Mouse (Mus musculus): ENCODE measurements around the gene Tasp1. TPM values are rescaled to one million over a fixed set of nuclear protein-coding genes. Genes with fewer than 3 reads are reported as not detected.
"Not testable (repeated sequence)": the region's sequence is repeated elsewhere in the genome, so short reads cannot be mapped to it uniquely, and the experiment has no call there.

The Tasp1 gene
- total RNA-seq, 2 experiments from 2014 or later: 9.5 to 11.1 TPM

GRCm38 (mm10) chr2:140058125-140058524 is 8.5 kb downstream of the Tasp1 start:
- DNase-seq: no peak

DNA sequence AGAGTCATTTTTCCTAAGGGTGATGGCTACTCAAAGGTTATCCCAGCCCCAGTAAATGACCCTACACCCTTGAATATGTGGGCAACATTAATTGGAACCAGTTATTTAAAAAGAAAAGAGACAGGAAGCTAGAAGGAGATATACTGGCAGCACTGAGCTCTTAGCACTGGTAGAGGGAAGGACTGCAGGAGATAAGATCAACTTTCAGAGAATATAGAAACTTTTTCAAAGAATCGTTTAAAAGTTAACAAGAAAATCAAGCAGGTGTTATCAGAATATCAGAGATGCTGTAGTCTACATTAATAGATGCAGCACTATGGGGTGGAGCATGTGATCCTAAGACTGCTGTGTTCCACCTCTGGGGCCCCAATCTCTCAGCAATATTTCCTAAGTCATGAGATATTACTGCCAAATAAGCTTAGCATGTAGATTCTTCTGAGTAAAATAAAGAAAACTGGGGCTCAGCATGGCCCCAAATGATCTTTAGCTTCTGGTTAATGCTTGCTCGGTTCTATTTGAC is 14.9 kb downstream of the Tasp1 start:
- no peak for DNase-seq

GRCm38 (mm10) chr2:140042522-140043131 is 24.0 kb downstream of the Tasp1 start:
- no peak for DNase-seq

DNA sequence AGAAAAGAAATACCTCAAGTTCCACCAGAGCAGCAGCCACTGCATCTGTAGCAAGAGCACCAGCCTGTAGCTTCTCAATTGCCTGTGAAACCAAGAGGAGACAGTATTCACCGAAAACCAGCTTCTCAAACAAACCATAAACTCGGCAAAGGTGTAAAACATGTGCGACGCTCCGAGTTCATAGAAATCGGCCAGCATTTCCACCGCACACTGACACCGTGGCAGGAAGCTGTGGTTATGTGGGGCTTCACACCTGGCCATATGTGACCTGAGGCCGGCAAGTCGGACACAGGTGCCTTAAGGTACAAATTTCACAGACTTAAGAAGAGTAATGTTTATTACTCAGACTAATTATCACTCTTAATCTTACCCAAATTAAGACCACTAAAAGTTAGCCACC is 24.5 kb downstream of the Tasp1 start:
- DNase-seq: no peak

GRCm38 (mm10) chr2:140037459-140037858 is 29.1 kb downstream of the Tasp1 start:
- DNase-seq: no peak

- DNase-seq: no peak
Measured at GRCm38 (mm10) chr2:140036854-140037253, 29.8 kb downstream of the Tasp1 start.

DNA sequence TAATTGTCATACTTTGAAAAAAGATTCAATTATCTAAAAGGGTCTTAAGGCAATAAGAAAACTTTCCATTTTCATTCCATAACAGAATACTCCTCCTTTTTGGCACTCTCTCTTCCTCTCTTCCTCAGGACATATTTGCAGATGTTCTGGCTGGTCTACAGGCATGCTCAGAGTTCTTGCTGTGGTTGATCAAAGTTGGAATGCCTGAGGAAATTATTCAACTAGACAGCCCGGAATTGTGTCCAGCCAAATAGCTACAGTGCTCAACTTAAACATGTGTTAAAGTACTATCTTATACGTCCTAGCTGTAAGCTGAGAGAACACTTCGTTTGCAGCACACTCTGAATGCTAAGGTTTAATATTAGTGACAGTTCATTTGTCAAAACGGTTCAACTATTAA is 41.7 kb downstream of the Tasp1 start:
- no peak for DNase-seq

- no peak for DNase-seq
Measured at GRCm38 (mm10) chr2:140007406-140007805, 59.2 kb downstream of the Tasp1 start.

DNA sequence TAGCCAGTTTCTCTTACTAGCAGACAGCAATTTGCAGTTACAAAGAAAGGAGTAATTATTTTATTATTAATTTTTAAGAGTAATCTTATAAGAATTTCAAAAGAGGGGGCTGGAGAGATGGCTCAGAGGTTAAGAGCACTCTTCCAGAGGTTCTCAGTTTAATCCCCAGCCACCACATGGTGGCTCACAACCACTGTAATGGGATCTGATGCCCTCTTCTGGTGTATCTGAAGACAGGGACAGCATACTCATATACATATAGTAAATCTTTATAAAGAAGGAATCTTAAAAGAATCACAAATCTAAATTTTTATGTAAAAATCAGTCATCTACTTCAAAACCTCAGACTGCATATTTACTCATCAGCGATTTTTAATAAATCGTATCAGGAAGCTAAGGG is 68.4 kb downstream of the Tasp1 start:
- no peak for DNase-seq

DNA sequence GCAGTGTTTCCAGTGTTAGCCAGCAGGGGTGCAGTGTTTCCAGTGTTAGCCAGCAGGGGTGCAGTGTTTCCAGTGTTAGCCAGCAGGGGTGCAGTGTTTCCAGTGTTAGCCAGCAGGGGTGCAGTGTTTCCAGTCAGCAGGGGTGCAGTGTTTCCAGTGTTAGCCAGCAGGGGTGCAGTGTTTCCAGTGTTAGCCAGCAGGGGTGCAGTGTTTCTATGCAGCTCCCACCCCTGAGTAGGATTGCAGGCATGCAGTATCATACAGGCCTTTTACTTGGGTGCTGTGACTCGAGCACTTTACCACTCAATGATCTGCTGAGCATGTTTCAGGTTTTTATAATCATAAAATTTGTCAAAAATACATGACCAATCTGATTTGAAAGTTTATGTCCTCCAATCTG is 76.7 kb downstream of the Tasp1 start:
- DNase-seq: not testable (repeated sequence)

DNA sequence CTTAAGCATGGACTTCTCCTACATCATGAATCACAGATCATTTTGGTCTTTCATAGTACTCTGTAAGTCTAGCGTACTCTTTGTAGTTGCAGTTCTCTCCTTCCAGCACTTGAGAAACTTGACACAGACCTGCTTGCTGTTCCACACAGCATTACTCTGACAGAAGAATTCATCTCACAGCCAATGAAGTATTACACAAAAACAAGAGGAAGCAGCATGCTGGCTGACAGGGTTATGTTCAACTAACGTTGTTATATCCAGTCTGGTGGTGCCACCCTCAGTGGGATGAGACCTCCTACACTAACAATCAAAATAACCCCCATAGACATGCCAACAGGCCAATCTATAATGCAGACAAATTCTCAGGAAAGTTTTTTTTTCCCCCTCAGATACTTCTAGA is 99.2 kb downstream of the Tasp1 start:
- no peak for DNase-seq

DNA sequence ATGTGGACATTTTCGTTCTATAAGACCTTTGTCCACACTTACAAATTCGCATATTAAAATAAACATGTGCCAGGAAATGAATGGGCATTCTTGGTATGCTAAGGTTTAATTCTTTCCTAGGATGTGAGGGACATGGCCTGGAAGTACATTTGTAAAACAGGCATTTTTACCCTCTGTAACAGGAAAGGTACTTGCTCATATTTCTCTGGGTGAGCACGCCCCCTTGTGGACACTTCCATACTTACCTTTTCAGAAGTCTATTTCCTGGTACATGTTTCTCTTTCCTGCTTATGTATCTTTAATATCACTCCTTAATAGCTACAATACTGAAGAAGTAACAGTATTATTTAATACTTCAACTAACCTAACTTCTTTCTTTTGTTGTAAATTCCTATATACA is 100.3 kb downstream of the Tasp1 start:
- peak; percentile 77 for DNase-seq

GRCm38 (mm10) chr2:139948843-139949242 is 117.8 kb downstream of the Tasp1 start:
- DNase-seq: no peak

DNA sequence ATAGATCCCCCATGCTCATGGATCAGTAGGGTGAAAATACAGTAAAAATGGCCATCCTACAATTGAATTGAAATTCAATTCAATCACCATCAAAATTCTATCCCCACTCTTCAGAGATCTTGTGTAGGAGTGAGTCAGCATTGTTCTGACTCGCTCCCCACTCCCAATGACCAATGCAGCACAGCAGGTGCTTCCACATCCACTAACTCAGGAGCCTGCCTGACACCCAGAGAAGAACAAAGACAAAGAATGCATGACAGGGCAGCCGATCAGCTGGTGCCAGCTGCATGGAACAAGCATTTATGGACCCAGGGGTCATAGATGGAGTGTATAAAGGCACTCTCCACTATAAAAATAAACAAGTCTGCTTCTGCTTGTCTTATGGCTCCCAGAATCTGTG is 129.0 kb downstream of the Tasp1 start:
- no peak for DNase-seq

DNA sequence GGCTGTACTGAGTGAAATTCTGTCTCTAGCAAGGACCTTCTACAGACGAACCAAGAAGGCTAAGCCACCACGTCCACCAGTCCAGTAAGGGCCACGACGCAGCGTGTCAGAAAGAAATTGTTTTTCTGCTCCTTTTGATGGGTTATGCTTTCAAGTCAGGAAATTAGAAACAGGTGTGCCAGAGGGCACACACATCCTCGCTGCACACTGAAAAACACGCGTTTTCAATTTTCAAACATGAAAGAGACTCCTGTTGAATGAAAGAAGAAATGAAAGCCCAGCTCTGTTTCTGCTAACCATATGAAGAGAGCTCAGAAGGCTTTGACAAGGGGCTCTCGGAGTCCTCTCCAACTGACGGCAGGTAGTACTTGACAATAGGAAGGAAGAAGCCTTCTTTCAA is 132.0 kb downstream of the Tasp1 start:
- DNase-seq: no peak

DNA sequence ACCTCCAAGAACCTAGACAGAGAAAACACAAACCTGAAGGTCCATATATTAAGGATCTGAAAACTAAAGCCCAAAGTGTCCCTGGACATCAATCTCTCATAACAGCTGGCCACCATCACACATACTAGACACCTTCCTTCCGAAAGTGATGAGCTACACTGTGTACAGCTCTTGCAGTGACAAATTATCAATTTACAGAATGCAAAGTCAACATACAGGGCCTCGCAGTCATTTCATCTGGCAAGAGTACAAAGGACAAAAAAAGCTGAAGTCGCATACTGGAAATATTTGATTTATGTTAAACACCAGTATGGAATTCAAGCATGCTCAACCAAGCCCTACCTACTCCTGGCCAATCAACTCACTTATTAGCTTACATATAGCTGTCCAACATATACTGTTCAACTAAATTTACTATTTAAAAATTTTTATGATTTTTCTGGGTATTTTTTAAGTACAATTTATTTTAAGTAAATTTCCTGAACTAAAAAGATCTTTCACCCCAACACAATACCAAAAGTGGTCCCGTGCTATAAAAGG is 132.5 kb downstream of the Tasp1 start:
- no peak for DNase-seq

DNA sequence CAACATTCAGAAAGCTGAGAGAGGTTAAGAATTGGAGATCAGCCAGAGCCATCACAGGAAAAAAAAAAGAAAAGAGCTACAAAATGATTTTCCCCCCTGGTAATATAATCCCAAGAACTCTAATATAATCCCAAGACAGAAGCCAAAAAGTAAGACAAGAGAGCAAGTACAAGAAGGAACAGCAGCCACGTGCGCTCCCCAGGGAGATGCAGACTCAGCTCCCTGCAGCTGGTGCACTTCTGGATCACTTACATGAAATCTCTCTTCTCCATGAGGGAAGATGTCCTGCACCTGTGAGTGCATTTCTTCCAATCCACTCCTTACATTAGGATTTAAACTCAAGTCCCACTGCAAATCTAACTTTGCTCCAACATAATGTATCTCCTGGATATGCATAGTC is 134.4 kb downstream of the Tasp1 start:
- DNase-seq: no peak

DNA sequence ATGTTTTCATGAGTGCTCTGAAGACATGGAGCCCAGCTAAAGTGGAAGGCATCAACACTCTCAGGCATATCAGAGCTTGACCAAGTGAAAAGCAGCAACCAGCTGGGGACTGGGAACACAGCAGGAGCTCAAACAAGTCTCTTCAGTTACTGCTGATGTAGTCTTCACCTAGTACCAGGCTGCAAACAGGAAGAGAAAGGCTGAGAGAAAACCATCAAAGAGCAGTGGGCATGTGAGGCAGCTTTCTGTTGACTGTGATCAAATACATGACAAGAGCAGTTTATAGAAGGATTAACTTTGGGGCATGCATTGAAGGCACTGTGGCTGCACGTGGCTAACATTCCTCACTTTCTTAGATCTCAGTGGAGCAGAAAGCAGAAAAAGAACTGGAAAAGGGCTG is 141.7 kb downstream of the Tasp1 start:
- no peak for DNase-seq

DNA sequence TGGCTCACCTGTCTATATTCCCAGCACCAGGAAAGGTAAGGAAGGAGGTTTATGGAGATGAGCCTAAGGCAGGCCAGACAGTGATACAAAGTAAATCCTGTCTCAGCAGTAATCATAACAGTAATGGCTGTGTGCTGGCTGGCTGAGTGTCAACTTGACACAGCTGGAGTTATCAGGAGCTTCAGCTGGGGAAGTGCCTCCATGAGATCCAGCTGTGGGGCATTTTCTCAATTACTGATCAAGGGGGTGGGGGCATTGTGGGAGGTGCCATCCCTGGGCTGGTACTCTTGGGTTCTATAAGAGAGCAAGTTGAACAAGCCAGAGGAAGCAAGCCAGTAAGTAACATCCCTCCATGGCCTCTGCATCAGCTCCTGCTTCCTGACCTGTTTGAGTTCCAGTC is 145.2 kb downstream of the Tasp1 start:
- not testable (repeated sequence) for DNase-seq

- DNase-seq: peak; percentile 12
Measured at GRCm38 (mm10) chr2:139919757-139920156, 146.8 kb downstream of the Tasp1 start.

DNA sequence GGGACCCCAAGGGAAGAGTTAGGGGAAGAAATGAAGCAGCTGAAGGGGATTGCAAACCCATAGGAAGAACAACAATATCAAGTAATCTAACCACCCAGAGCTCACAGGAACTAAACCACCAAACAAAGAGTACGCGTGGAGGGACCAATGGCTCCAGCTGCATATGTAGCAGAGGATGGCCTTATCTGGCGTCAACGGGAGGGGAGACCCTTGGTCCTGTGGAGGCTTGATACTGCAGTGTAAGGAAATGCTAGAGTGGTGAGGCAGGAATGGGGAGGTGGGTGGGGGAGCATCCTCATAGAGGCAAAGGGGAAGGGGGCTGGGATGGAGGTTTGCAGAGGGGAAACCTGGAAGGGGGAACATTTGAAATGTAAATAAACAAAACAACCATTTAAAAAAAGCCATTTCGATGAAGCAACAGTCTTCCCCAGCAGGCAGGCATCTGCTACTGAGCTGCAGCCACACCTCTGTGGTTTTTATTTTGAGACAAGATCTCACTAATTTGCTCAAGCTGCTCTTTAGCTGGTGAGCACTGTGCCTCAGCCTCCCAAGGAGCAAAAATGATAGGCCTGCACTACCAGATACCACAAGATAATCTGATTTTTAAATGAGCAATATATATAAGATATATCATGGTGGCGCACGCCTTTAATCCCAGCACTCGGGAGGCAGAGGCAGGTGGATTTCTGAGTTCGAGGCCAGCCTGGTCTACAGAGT is 160.0 kb downstream of the Tasp1 start:
- DNase-seq: no peak

GRCm38 (mm10) chr2:139891405-139892089 is 175.1 kb downstream of the Tasp1 start:
- DNase-seq: no peak

GRCm38 (mm10) chr2:139884264-139884637 is 182.4 kb downstream of the Tasp1 start:
- DNase-seq: no peak
